Mouse (Mus musculus): ENCODE measurements at regions not wholly inside any gene's neighbourhood (a gene's known extent, or its start where the extent isn't known, plus 50 kb on each side); places are given as distances from the start of the nearest gene placed in this dataset.

DNA sequence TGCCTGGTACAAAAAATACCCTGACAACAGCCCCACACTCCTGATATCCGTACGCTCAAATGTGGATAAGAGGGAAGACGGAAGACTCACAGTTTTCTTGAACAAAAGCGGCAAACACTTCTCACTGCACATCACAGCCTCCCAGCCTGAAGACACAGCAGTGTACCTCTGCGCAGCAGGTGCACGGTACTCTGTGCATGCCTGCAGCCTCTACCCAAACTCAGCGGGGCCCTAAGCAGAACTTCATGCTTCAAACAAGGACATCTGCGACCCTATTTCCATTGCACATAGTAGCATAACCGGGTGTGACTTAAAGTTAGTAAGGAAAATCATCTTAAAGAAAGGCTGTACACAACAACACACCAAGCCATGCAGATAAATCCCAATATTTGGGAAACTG lies 408.3 kb downstream of the Dad1 start:
- no peak for TF ChIP-seq HCFC1 (IDR thresholded peaks at IDR 0.05; ENCODE audit: borderline replicate concordance, insufficient read depth, low read length)
- TF ChIP-seq ZNF384 (IDR thresholded peaks at IDR 0.05; ENCODE audit: low read depth, low read length) = no peak
- TF ChIP-seq ZC3H11A (IDR thresholded peaks at IDR 0.05; ENCODE audit: borderline replicate concordance, low read depth, low read length) = no peak

Data from ES-E14 (cell line).